Mouse (Mus musculus) limb, embryonic 15.5 days (tissue): ENCODE measurements at regions not wholly inside any gene's neighbourhood (a gene's known extent, or its start where the extent isn't known, plus 50 kb on each side); places are given as distances from the start of the nearest gene placed in this dataset.

ENCODE experiments used
- ATAC-seq: fragments of 200-750 bp; cut with Nextera tagmentation; 2 replicates; pipeline ENCODE4 v1.8.0; 2017; ENCODE audit warnings: low read depth, moderate TSS enrichment; ENCODE audit not compliant: insufficient number of reproducible peaks, low FRiP score, low TSS enrichment
- H3K27ac ChIP-seq: fragments of 300-500 bp; sonication (generic); 2 replicates; pipeline ENCODE4 v1.5.1; 2015; ENCODE audit warnings: moderate library complexity, mild to moderate bottlenecking, inconsistent platforms
- H3K27me3 ChIP-seq: fragments of 300-500 bp; sonication (generic); 2 replicates; pipeline ENCODE4 v1.6.1; 2015; ENCODE audit warnings: inconsistent platforms
- H3K36me3 ChIP-seq: fragments of 300-500 bp; sonication (generic); 2 replicates; pipeline ENCODE4 v1.6.1; 2015; ENCODE audit warnings: inconsistent platforms
- H3K4me1 ChIP-seq: fragments of 300-500 bp; sonication (generic); 2 replicates; pipeline ENCODE4 v1.6.1; 2015; ENCODE audit warnings: inconsistent platforms
- H3K4me2 ChIP-seq: fragments of 300-500 bp; sonication (generic); 2 replicates; pipeline ENCODE4 v1.6.1; 2015; ENCODE audit warnings: mild to moderate bottlenecking, inconsistent platforms
- H3K4me3 ChIP-seq: fragments of 300-500 bp; sonication (generic); 2 replicates; pipeline ENCODE4 v1.5.1; 2015; ENCODE audit warnings: mild to moderate bottlenecking, inconsistent platforms
- H3K9ac ChIP-seq: fragments of 300-500 bp; sonication (generic); 2 replicates; pipeline ENCODE4 v1.6.1; 2015; ENCODE audit warnings: inconsistent platforms
- H3K9me3 ChIP-seq: fragments of 300-500 bp; sonication (generic); 2 replicates; pipeline ENCODE4 v1.6.1; 2016; ENCODE audit warnings: inconsistent platforms
- WGBS: fragments of 180-500 bp; shearing (Covaris S2); methylation state at CpG from one replicate; pipeline ENCODE4 v1.1.7; 2015; 5-methylcytosine and 5-hydroxymethylcytosine counted together

GRCm38 (mm10) chr13:83997599-83998369 lies 224.3 kb upstream of the Tmem161b start:
- Histone ChIP-seq H3K9ac (no peak overlapping the region), H3K36me3 (no peaks in the 10 kb centered on the region), H3K27me3 (no peaks in the 10 kb centered on the region), H3K4me1 (no peaks in the 10 kb centered on the region), H3K4me3 (no peak overlapping the region), H3K9me3 (no peaks in the 10 kb centered on the region), H3K4me2 (no peak overlapping the region), H3K27ac (no peak overlapping the region)
- no peak for ATAC-seq
- 66% methylated on average over 12 of the region's 12 CpGs for WGBS

GRCm38 (mm10) chr13:84021771-84022170 lies 200.3 kb upstream of the Tmem161b start:
- no peak overlapping the region for H3K4me3 ChIP-seq
- H3K27me3 ChIP-seq: no peaks in the 10 kb centered on the region
- H3K4me2 ChIP-seq: no peak overlapping the region
- H3K27ac ChIP-seq: no peak overlapping the region
- 69% methylated on average over 7 of the region's 7 CpGs for WGBS
- no peak for ATAC-seq
- no peak overlapping the region for H3K9ac ChIP-seq
- H3K36me3 ChIP-seq: no peaks in the 10 kb centered on the region
- H3K4me1 ChIP-seq: no peaks in the 10 kb centered on the region
- no peaks in the 10 kb centered on the region for H3K9me3 ChIP-seq

GRCm38 (mm10) chr13:84023021-84023420 lies 199.1 kb upstream of the Tmem161b start:
- H3K27ac ChIP-seq: no peak overlapping the region
- ATAC-seq: no peak
- H3K36me3 ChIP-seq: no peaks in the 10 kb centered on the region
- no peak overlapping the region for H3K4me2 ChIP-seq
- 90% methylated on average over 1 of the region's 1 CpGs for WGBS
- no peak overlapping the region for H3K4me3 ChIP-seq
- no peak overlapping the region for H3K9ac ChIP-seq
- no peaks in the 10 kb centered on the region for H3K4me1 ChIP-seq
- H3K27me3 ChIP-seq: no peaks in the 10 kb centered on the region
- no peaks in the 10 kb centered on the region for H3K9me3 ChIP-seq

DNA sequence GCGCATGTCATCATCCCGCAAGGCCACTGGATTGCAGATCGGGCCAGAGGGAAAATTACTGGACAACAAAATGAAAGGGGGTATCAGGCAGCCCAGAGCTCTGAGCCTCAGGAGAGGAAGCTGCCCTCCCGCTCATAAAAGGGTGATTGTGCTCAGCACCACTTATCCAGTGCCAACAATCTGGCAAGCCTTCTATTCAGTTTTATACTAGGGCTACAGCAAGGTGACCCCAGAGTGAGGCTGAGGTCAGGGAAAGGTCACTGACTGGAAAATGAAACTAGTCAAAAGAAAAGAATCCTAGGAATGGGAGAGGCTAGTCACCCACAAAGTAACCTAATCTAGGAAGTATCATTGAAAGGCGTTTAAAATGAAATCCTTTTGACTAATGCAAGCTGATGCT lies 198.5 kb upstream of the Tmem161b start:
- Histone ChIP-seq H3K4me1 (no peaks in the 10 kb centered on the region), H3K27ac (no peak overlapping the region), H3K27me3 (no peaks in the 10 kb centered on the region), H3K4me3 (no peak overlapping the region), H3K9me3 (no peaks in the 10 kb centered on the region), H3K4me2 (no peak overlapping the region), H3K36me3 (no peaks in the 10 kb centered on the region), H3K9ac (no peak overlapping the region)
- ATAC-seq: no peak
- WGBS: 65% methylated on average over 5 of the region's 5 CpGs

- H3K9me3 ChIP-seq: no peaks in the 10 kb centered on the region
- H3K4me2 ChIP-seq: no peak overlapping the region
- WGBS: 84% methylated on average over 2 of the region's 2 CpGs
- H3K27me3 ChIP-seq: no peaks in the 10 kb centered on the region
- H3K4me1 ChIP-seq: no peaks in the 10 kb centered on the region
- H3K27ac ChIP-seq: no peak overlapping the region
- ATAC-seq: no peak
- H3K36me3 ChIP-seq: no peaks in the 10 kb centered on the region
- H3K4me3 ChIP-seq: no peak overlapping the region
- no peak overlapping the region for H3K9ac ChIP-seq
Observed at GRCm38 (mm10) chr13:84025348-84025747, 196.7 kb upstream of the Tmem161b start.

GRCm38 (mm10) chr13:84047736-84048135 lies 174.4 kb upstream of the Tmem161b start:
- WGBS: 81% methylated on average over 6 of the region's 6 CpGs

DNA sequence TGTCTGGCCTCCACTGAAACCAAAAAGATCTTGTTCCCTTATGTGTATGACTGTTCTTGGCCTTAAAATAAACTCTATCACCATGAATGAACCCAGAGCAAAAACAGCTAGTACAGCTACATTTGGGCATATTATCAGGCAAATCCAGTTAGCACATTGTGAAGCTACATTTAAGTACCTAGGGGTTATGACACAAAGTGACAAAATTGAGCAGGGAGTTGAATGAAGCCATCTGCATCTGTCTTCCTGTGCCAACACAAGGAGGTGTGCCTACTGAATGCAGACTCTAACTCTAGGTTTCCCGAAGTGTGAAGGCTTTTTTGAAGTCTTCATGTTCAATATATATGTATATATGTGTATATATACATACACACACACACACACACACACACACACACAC lies 169.9 kb upstream of the Tmem161b start:
- Histone ChIP-seq H3K36me3 (no peaks in the 10 kb centered on the region), H3K27me3 (no peaks in the 10 kb centered on the region), H3K4me3 (no peak overlapping the region), H3K9me3 (no peaks in the 10 kb centered on the region), H3K27ac (no peak overlapping the region), H3K4me2 (no peak overlapping the region), H3K9ac (no peak overlapping the region), H3K4me1 (no peaks in the 10 kb centered on the region)
- no peak for ATAC-seq
- 61% methylated on average over 1 of the region's 1 CpGs for WGBS

More at GRCm38 (mm10) chr13:84047736-84048135, 174.4 kb upstream of the Tmem161b start:
- H3K4me2 ChIP-seq: no peak overlapping the region
- H3K27ac ChIP-seq: no peak overlapping the region
- no peaks in the 10 kb centered on the region for H3K9me3 ChIP-seq
- H3K4me3 ChIP-seq: no peak overlapping the region
- no peak overlapping the region for H3K9ac ChIP-seq
- H3K4me1 ChIP-seq: no peaks in the 10 kb centered on the region
- H3K36me3 ChIP-seq: no peaks in the 10 kb centered on the region
- H3K27me3 ChIP-seq: no peaks in the 10 kb centered on the region
- ATAC-seq: no peak

DNA sequence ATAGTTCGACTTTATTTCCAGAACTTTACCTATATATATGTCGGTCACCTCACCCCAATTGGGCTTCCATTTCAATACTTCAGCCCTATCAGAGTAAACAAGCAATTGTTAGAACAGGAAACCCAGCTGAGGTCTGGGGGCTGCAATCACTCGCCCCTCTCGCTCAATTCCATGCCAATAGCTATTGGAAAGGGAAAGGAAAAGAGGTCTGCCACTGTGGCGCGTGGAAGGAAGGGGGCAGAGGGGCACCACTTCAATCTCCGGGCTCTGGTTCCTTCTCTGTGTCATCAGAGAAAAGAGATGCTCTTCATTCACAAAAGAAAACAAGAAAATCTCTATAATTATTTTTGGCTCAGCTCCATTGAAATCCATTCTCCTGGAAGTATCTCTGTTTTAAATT lies 167.1 kb upstream of the Tmem161b start:
- no peak for ATAC-seq
- Histone ChIP-seq H3K9ac (no peak overlapping the region), H3K9me3 (no peaks in the 10 kb centered on the region), H3K27ac (no peak overlapping the region), H3K4me1 (no peaks in the 10 kb centered on the region), H3K27me3 (no peaks in the 10 kb centered on the region), H3K4me2 (no peak overlapping the region), H3K36me3 (no peaks in the 10 kb centered on the region), H3K4me3 (no peak overlapping the region)
- WGBS: 78% methylated on average over 7 of the region's 7 CpGs

DNA sequence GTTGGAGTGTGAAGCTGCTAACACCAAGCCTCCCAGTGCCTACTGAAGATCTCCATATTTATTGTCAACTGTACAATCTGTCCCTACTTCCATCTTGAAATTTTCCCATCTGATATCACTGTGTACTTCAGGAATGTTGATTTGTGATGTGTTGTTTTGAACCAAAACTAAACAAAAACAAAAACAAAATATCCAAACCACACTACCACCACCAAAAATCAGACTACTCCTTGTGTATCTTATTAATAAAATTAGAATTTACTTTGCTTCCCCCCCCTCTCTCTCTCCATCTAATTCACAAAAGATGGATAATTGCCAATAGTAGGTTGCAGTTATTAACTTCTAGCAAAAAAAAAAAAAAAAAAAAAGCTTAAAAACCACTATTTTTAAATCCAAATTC lies 166.5 kb upstream of the Tmem161b start:
- no peak for ATAC-seq
- no peaks in the 10 kb centered on the region for H3K27me3 ChIP-seq
- no peaks in the 10 kb centered on the region for H3K4me1 ChIP-seq
- H3K27ac ChIP-seq: no peak overlapping the region
- H3K9me3 ChIP-seq: no peaks in the 10 kb centered on the region
- no peaks in the 10 kb centered on the region for H3K36me3 ChIP-seq
- H3K4me3 ChIP-seq: no peak overlapping the region
- H3K9ac ChIP-seq: no peak overlapping the region
- H3K4me2 ChIP-seq: no peak overlapping the region

GRCm38 (mm10) chr13:84056451-84056850 lies 165.6 kb upstream of the Tmem161b start:
- Histone ChIP-seq H3K4me3 (no peak overlapping the region), H3K4me1 (no peaks in the 10 kb centered on the region), H3K4me2 (no peak overlapping the region), H3K9me3 (no peaks in the 10 kb centered on the region), H3K9ac (no peak overlapping the region), H3K36me3 (no peaks in the 10 kb centered on the region), H3K27ac (no peak overlapping the region), H3K27me3 (no peaks in the 10 kb centered on the region)
- no peak for ATAC-seq
- 63% methylated on average over 3 of the region's 3 CpGs for WGBS

DNA sequence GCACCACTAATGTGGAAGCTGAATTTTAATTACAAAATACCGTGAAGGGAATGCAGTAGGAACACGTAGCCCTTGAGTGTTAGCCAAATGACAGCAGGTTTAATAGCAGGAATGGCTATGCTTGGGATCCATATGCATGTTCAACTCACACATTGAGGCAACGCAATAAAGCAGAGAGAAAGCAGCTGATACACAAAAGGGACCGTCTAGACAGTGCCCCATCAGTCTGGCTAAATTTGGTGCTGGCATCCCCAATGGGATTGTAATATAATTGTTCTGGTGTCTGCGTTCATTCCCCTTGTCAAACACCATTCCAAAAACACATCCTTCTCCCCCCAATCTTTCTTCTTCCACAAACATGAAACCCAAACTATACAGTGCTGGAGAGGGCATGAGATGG lies 165.1 kb upstream of the Tmem161b start:
- Histone ChIP-seq H3K27me3 (no peaks in the 10 kb centered on the region), H3K9me3 (no peaks in the 10 kb centered on the region), H3K27ac (no peak overlapping the region), H3K4me1 (no peaks in the 10 kb centered on the region), H3K4me2 (no peak overlapping the region), H3K9ac (no peak overlapping the region), H3K36me3 (no peaks in the 10 kb centered on the region), H3K4me3 (no peak overlapping the region)
- WGBS: 62% methylated on average over 5 of the region's 5 CpGs
- no peak for ATAC-seq

DNA sequence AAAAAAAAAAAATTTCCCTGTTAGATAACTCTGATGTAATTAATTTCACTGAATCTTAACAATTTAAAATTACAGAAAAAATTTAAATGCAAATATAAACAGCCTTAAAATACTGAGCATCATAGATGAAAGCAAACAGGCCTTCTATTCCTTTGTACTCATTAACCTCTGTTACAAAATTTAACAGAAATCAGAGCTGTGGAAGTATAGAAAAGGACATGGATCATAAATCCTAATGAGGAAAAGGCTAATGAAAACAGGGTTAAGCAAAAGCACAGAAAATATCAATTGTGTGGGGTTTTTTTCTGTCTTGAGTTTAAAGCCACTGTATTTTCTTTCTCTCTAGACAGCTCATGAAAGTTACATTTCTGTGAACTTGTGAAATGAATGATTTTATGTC lies 164.6 kb upstream of the Tmem161b start:
- no peak for ATAC-seq
- H3K9me3 ChIP-seq: no peaks in the 10 kb centered on the region
- no peak overlapping the region for H3K27ac ChIP-seq
- H3K4me3 ChIP-seq: no peak overlapping the region
- H3K9ac ChIP-seq: no peak overlapping the region
- no peaks in the 10 kb centered on the region for H3K36me3 ChIP-seq
- no peaks in the 10 kb centered on the region for H3K4me1 ChIP-seq
- H3K27me3 ChIP-seq: no peaks in the 10 kb centered on the region
- no peak overlapping the region for H3K4me2 ChIP-seq

DNA sequence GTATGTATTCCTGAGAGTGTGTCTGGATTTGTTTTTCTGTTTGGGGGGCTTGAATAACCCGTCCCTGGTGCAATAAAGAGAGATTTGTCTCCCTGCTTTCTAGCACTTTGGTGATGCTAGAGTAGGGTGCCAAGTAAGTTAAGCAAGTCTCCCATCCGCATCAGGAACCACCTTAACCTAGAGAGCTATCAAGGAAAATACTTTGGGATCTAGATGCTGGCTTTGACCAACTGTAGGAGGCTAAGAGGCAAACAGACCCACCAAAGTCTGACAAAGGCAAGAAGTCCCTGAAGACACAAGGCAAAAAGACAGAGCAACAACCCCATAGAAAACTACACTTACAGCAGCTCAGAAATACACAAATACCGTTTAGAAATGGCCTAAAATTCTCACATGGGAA lies 163.8 kb upstream of the Tmem161b start:
- no peak overlapping the region for H3K4me2 ChIP-seq
- 58% methylated on average over 3 of the region's 3 CpGs for WGBS
- H3K27me3 ChIP-seq: no peaks in the 10 kb centered on the region
- H3K36me3 ChIP-seq: no peaks in the 10 kb centered on the region
- H3K27ac ChIP-seq: no peak overlapping the region
- no peak overlapping the region for H3K4me3 ChIP-seq
- ATAC-seq: no peak
- no peaks in the 10 kb centered on the region for H3K9me3 ChIP-seq
- no peak overlapping the region for H3K9ac ChIP-seq
- H3K4me1 ChIP-seq: no peaks in the 10 kb centered on the region
